9 mouse cellular contexts compared by ENCODE assay signal in the genomic region with DNA sequence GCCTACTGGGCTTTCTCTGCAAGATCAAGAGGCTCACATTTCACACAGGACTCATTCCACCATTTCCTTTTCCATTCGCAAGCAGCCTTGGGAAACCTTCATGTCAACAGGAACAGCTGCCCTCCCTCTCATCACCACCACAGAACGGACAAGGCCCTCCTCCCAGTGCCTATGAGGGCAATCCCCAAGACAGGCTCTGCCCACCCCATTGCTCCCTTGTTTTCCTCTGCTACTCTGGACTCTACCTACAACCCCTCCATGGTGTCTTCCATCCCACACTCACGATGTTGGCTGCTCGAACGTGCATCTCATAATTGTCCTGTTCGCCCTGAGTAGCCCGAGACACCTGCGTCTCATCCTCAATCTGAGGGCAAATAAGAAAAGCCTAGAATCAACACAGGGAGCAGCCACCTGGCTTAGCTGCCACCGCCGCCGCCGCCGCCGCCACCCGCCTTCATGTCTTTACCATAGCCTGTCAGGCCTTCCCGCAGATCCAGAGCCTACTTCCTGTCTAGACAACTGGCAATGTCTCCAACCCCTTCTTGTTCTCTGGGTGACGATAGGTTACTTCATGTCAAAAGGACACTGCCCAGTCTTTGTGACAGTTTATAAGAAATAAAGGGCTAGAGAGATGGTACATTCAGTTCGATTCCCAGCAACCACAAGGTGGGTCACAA. TPM values are rescaled to one million over a fixed set of nuclear protein-coding genes. Genes with fewer than 3 reads are reported as not detected.
DNase-seq lines count a peak whose midpoint lies in the region; ATAC-seq and TF ChIP-seq lines count a peak whose summit lies in the region.
"Had no signal": no experiment of that assay in that cellular context is flagged by ENCODE, and none has a peak within 500 bp of the region (broad histone marks: within the 10 kb centered on the region; RNA-seq: fewer than 3 reads in every experiment).

No protein-coding gene starts in this region.

- no peak for TF ChIP-seq CTCF in bone marrow macrophage, adult 2 months (IDR thresholded peaks at IDR 0.05; ENCODE audit: low read depth, low read length)

- peaks cover 36% of the 10 kb centered on the region for H3K36me3 ChIP-seq in heart, embryonic 16.5 days (ENCODE audit: control insufficient read depth, insufficient read depth)
- peaks cover 29% of the 10 kb centered on the region for H3K36me3 ChIP-seq in intestine, embryonic 15.5 days
- peaks cover 43% of the 10 kb centered on the region for H3K36me3 ChIP-seq in neural tube, embryonic 14.5 days (ENCODE audit: control insufficient read depth, insufficient read depth, low read length)

- no peak for TF ChIP-seq POLR2A in bone marrow macrophage, adult 2 months (IDR thresholded peaks at IDR 0.05; ENCODE audit: borderline replicate concordance, low read depth, low read length)

- H3K4me1 ChIP-seq in heart, embryonic 16.5 days (ENCODE audit: control insufficient read depth, insufficient read depth, low read length) = peaks cover 25% of the 10 kb centered on the region
- H3K4me1 ChIP-seq in bone marrow macrophage, adult 2 months (ENCODE audit: control insufficient read depth, insufficient read depth, low read length) = peaks cover 14% of the 10 kb centered on the region
- H3K4me1 ChIP-seq in intestine, embryonic 15.5 days (replicated peaks) = peaks cover 25% of the 10 kb centered on the region
- peaks cover 19% of the 10 kb centered on the region for H3K4me1 ChIP-seq in neural tube, embryonic 14.5 days (ENCODE audit: control insufficient read depth, insufficient read depth, low read length)

- no peak for DNase-seq in heart, adult 9 months (ENCODE audit: low spot score in 2 of 2)
- DNase-seq in spleen, postnatal 36 days (ENCODE audit: low spot score in 2 of 2) = no peak
- no peak for DNase-seq in adrenal gland, postnatal 36 days
- DNase-seq: kidney, adult 8-10 months had no signal

- peak overlapping the region; percentile 91 for H3K4me3 ChIP-seq in heart, embryonic 16.5 days (ENCODE audit: low read length)
- peak overlapping the region; percentile 90 for H3K4me3 ChIP-seq in bone marrow macrophage, adult 2 months (ENCODE audit: insufficient read depth, low read length)
- peak overlapping the region; percentile 60 for H3K4me3 ChIP-seq in intestine, embryonic 15.5 days (replicated peaks)
- H3K4me3 ChIP-seq in neural tube, embryonic 14.5 days (ENCODE audit: low read depth, low read length) = peak overlapping the region; percentile 82; the same call in 1 of the 2 replicates

- no peak overlapping the region for H3K27ac ChIP-seq in heart, embryonic 16.5 days (ENCODE audit: low read length)
- no peak overlapping the region for H3K27ac ChIP-seq in bone marrow macrophage, adult 2 months (ENCODE audit: insufficient read depth, low read depth, low read length)
- no peak overlapping the region for H3K27ac ChIP-seq in intestine, embryonic 15.5 days
- H3K27ac ChIP-seq in neural tube, embryonic 14.5 days (ENCODE audit: low read depth, low read length) = no peak overlapping the region

- peak overlapping the region; percentile 42 for H3K9ac ChIP-seq in heart, embryonic 16.5 days (ENCODE audit: low read length)
- peak overlapping the region; percentile 33 for H3K9ac ChIP-seq in intestine, embryonic 15.5 days
- peak overlapping the region; percentile 29; the same call in 1 of the 2 replicates for H3K9ac ChIP-seq in neural tube, embryonic 14.5 days (replicated peaks; ENCODE audit: low read depth, low read length)

- H3K9me3 ChIP-seq in heart, embryonic 16.5 days (replicated peaks; ENCODE audit: control insufficient read depth, low read length) = no peaks in the 10 kb centered on the region
- H3K9me3 ChIP-seq in intestine, embryonic 15.5 days = no peaks in the 10 kb centered on the region
- no peaks in the 10 kb centered on the region for H3K9me3 ChIP-seq in neural tube, embryonic 14.5 days (ENCODE audit: control insufficient read depth, low read length)

- H3K27me3 ChIP-seq in heart, embryonic 16.5 days (ENCODE audit: control insufficient read depth, insufficient read depth, low read length) = no peaks in the 10 kb centered on the region
- no peaks in the 10 kb centered on the region for H3K27me3 ChIP-seq in intestine, embryonic 15.5 days (replicated peaks)
- H3K27me3 ChIP-seq in neural tube, embryonic 14.5 days (ENCODE audit: control insufficient read depth, insufficient read depth, low read length) = no peaks in the 10 kb centered on the region

- WGBS in heart, embryonic 16.5 days = 74% methylated on average over 18 of the region's 18 CpGs
- WGBS in intestine, embryonic 15.5 days = 63% methylated on average over 18 of the region's 18 CpGs
- WGBS in neural tube, embryonic 14.5 days = 92% methylated on average over 18 of the region's 18 CpGs

- peak overlapping the region; percentile 89 for H3K4me2 ChIP-seq in heart, embryonic 16.5 days (ENCODE audit: low read depth, low read length)
- peak overlapping the region; percentile 60 for H3K4me2 ChIP-seq in intestine, embryonic 15.5 days (replicated peaks)
- H3K4me2 ChIP-seq in neural tube, embryonic 14.5 days (ENCODE audit: low read depth, low read length) = peak overlapping the region; percentile 69

- ATAC-seq in heart, embryonic 16.5 days (replicated peaks; ENCODE audit: extremely low read depth, insufficient read depth, low FRiP score) = no peak
- no peak for ATAC-seq in intestine, embryonic 15.5 days
- ATAC-seq in neural tube, embryonic 14.5 days (ENCODE audit: low read depth) = no peak
- ATAC-seq in megakaryocyte progenitor cell, adult 5-6 weeks (replicated peaks; ENCODE audit: poor library complexity) = no peak

RNA-seq across cellular contexts. Expression of a gene that starts 1.6 kb away (rescaled TPM):
- polyA plus RNA-seq in heart, embryonic 16.5 days (2015; fragmentation: Nextera tagmentation; extraction: Ambion mirVana) = 43.7 and 45.4 TPM in 2 replicates
- 46.0 and 53.0 TPM in 2 replicates for polyA plus RNA-seq in bone marrow macrophage, adult 2 months (2012; ENCODE audit: insufficient read depth, insufficient read length, missing spikeins)
- 39.0 and 40.6 TPM in 2 replicates for polyA plus RNA-seq in intestine, embryonic 15.5 days (2015; fragmentation: Nextera tagmentation; extraction: Ambion mirVana)
- polyA plus RNA-seq in neural tube, embryonic 14.5 days (2014; fragmentation: Nextera tagmentation; extraction: Ambion mirVana) = 109 and 111 TPM in 2 replicates
- total RNA-seq in adrenal gland, postnatal 36 days (2021) = 10 to 100 TPM; 54.5 to 56.6 TPM
- 7.2 and 7.7 TPM in 2 replicates for total RNA-seq in megakaryocyte progenitor cell, adult 5-6 weeks (2015)
- total RNA-seq in megakaryocyte progenitor cell, adult 5-6 weeks (2017) = 17.0 and 17.6 TPM in 2 replicates

RNA-seq across cellular contexts. Expression of a gene that starts 1.7 kb away (rescaled TPM):
- polyA plus RNA-seq in heart, embryonic 16.5 days (2015; fragmentation: Nextera tagmentation; extraction: Ambion mirVana) = 287 and 336 TPM in 2 replicates
- 400 and 420 TPM in 2 replicates for polyA plus RNA-seq in bone marrow macrophage, adult 2 months (2012; ENCODE audit: insufficient read depth, insufficient read length, missing spikeins)
- 631 and 647 TPM in 2 replicates for polyA plus RNA-seq in intestine, embryonic 15.5 days (2015; fragmentation: Nextera tagmentation; extraction: Ambion mirVana)
- 441 and 462 TPM in 2 replicates for polyA plus RNA-seq in neural tube, embryonic 14.5 days (2014; fragmentation: Nextera tagmentation; extraction: Ambion mirVana)
- total RNA-seq in adrenal gland, postnatal 36 days (2021) = 100 to 1,000 TPM; 527 to 531 TPM
- 2,379 and 2,445 TPM in 2 replicates for total RNA-seq in megakaryocyte progenitor cell, adult 5-6 weeks (2015)
- total RNA-seq in megakaryocyte progenitor cell, adult 5-6 weeks (2017) = 2,150 and 2,311 TPM in 2 replicates

RNA-seq across cellular contexts. Expression of a gene that starts 6.2 kb away (rescaled TPM):
- polyA plus RNA-seq in heart, embryonic 16.5 days (2015; fragmentation: Nextera tagmentation; extraction: Ambion mirVana) = 15.1 and 16.0 TPM in 2 replicates
- 30.9 and 32.0 TPM in 2 replicates for polyA plus RNA-seq in bone marrow macrophage, adult 2 months (2012; ENCODE audit: insufficient read depth, insufficient read length, missing spikeins)
- polyA plus RNA-seq in intestine, embryonic 15.5 days (2015; fragmentation: Nextera tagmentation; extraction: Ambion mirVana) = 23.0 and 24.5 TPM in 2 replicates
- polyA plus RNA-seq in neural tube, embryonic 14.5 days (2014; fragmentation: Nextera tagmentation; extraction: Ambion mirVana) = 17.5 and 19.1 TPM in 2 replicates
- 10 to 100 TPM; 28.5 to 32.7 TPM for total RNA-seq in adrenal gland, postnatal 36 days (2021)
- total RNA-seq in megakaryocyte progenitor cell, adult 5-6 weeks (2015) = 14.7 and 26.2 TPM in 2 replicates
- 50.7 and 56.8 TPM in 2 replicates for total RNA-seq in megakaryocyte progenitor cell, adult 5-6 weeks (2017)

RNA-seq across cellular contexts. Expression of a gene that starts 7.3 kb away (rescaled TPM):
- 36.2 and 38.1 TPM in 2 replicates for polyA plus RNA-seq in heart, embryonic 16.5 days (2015; fragmentation: Nextera tagmentation; extraction: Ambion mirVana)
- polyA plus RNA-seq in bone marrow macrophage, adult 2 months (2012; ENCODE audit: insufficient read depth, insufficient read length, missing spikeins) = 38.4 and 46.6 TPM in 2 replicates
- polyA plus RNA-seq in intestine, embryonic 15.5 days (2015; fragmentation: Nextera tagmentation; extraction: Ambion mirVana) = 41.6 and 42.9 TPM in 2 replicates
- polyA plus RNA-seq in neural tube, embryonic 14.5 days (2014; fragmentation: Nextera tagmentation; extraction: Ambion mirVana) = 46.3 and 49.5 TPM in 2 replicates
- 10 to 100 TPM; 37.5 to 40.1 TPM for total RNA-seq in adrenal gland, postnatal 36 days (2021)
- 55.3 and 55.8 TPM in 2 replicates for total RNA-seq in megakaryocyte progenitor cell, adult 5-6 weeks (2015)
- total RNA-seq in megakaryocyte progenitor cell, adult 5-6 weeks (2017) = 62.8 and 86.7 TPM in 2 replicates

RNA-seq across cellular contexts. Expression of a gene that starts 7.5 kb away (rescaled TPM):
- 46.8 and 47.6 TPM in 2 replicates for polyA plus RNA-seq in heart, embryonic 16.5 days (2015; fragmentation: Nextera tagmentation; extraction: Ambion mirVana)
- 91.1 and 97.9 TPM in 2 replicates for polyA plus RNA-seq in bone marrow macrophage, adult 2 months (2012; ENCODE audit: insufficient read depth, insufficient read length, missing spikeins)
- polyA plus RNA-seq in intestine, embryonic 15.5 days (2015; fragmentation: Nextera tagmentation; extraction: Ambion mirVana) = 68.7 and 69.3 TPM in 2 replicates
- 88.9 and 101 TPM in 2 replicates for polyA plus RNA-seq in neural tube, embryonic 14.5 days (2014; fragmentation: Nextera tagmentation; extraction: Ambion mirVana)
- 100 to 1,000 TPM in 1 of 2 experiments, 10 to 100 TPM in 1; 99.3 to 120 TPM for total RNA-seq in adrenal gland, postnatal 36 days (2021)
- total RNA-seq in megakaryocyte progenitor cell, adult 5-6 weeks (2015) = 72.3 and 90.4 TPM in 2 replicates
- total RNA-seq in megakaryocyte progenitor cell, adult 5-6 weeks (2017) = 51.3 and 73.5 TPM in 2 replicates
